Mouse (Mus musculus) thymus, postnatal 36 days (tissue): Measurements from ENCODE around the gene Pcdh11x.
"Not testable (repeated sequence)": the region's sequence is repeated elsewhere in the genome, so short reads cannot be mapped to it uniquely, and the experiment has no call there.

Source experiments
- DNase-seq, 2 experiments: peaks; one replicate each; pipeline ENCODE4 v3.0.0; 2022; ENCODE audit warnings: mixed read lengths in 2 of 2

Gene Pcdh11x

DNA sequence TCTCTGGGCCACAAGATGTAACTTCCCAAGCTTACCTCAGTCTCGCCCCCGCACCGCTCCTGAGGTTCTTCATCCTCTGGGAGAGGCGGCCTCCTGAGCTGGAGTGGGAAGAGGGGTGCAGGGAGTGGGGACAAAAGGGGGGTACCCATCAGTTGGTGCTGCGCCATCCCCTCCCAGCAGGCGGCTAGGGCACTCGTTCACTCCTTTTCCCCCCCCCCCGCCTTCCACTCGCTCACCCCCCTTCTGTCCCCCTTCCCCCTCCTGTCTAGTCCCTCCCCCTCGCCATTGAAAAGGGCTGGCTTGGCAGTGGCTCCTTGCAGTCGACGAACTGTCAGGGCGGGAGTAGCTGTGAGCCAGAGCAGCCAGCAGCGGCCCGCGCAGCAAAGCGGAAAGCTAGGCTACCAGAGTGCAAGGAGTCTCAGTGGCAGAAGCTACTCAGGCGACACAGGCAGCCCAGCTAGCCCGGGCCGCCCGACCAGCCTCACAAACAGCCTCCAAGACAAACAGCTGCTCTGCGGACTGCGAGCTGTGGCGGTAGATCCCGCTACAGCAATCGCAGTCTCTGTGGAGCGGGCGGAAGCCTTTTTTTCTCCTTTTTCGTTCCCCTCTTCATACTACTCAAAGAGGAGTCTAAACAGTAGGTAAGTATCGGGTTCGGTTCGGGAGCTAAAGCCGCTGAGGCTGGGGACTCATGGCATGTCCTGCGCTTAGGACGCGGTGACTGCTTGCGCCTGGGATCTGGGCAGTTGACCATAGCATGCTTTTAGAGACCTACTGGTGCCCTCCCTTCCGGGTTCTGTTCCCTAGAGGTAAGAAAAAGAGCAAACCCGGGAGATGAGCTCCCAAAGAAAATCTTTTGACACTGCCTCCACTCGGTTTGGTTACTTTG, at the start of gene Pcdh11x:
Pcdh11x (plus strand) TSS at position 249 of the 889 bp plus-strand sequence.
- no peak for DNase-seq

- DNase-seq = no peak
Observed at GRCm38 (mm10) chrX:120260089-120260488, 30.0 kb upstream of the Pcdh11x start.

DNA sequence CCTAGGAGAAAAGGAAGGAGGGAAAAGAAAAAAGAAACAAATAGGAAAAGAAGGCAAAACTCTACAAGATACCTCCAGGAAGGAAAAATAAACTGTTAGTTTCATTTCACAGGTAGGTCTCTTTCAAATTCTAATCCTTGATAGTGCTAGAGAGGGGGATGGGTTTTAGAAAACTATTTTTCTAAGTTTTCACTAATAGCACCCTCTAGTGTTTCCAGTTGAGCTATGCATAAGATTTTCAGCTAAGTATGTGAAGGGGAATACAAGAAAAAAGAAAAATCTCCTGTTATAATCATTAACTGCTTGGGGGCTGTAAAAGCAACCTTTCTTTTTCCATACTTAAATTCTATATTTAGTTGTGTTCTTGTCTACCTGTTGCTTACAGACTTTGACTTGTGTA, 4.5 kb upstream of the Pcdh11x start:
- no peak for DNase-seq

GRCm38 (mm10) chrX:120287502-120287901, 2.6 kb upstream of the Pcdh11x start:
- DNase-seq = no peak

GRCm38 (mm10) chrX:120290900-120291280, 831 bp downstream of the Pcdh11x start:
- DNase-seq = no peak

GRCm38 (mm10) chrX:120291696-120292095, 1.6 kb downstream of the Pcdh11x start:
- DNase-seq = no peak

DNA sequence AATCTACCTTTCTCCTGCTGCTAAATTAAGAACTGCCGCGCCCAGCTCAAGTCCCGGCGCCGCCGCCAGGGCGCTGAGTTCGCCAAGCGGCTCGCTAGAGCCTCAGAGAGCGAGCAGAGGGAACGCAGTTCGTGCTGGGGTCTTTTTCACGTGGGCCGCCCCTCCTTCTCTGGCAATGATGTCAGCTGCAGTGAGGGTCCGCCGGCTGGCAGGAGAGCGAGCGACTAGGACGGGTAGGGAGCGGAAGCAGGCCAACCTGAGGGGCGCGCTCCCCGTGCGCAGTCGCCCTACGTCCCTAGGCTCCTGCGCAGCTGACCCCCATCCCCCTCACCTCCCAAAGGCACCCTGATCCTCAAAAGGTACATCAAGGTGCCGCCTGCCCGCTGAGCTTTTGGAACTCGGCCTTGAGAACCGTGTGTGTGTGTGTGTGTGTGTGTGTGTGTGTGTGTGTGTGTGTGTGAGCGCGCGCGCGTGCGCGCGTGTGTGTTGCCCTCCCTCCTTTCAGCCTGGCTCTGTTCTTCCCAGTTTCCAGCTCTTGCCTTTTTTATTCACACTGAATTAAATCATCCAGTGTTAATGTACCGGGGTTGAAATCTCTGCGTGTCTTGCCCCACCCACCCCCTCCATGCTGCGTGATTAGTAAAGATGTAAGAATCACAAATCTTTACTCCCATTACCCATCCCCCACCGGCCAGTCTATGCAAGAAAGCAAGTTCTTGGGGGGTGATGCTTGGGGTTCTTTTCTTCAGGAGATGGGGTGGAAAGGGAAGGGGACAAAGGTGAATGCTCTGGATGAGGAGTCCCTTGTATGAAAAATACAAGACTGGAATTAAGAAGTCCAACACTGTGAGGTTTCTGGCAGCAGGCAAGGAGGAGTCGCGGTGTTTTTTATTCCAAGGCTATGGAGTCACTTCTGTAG, 3.0 kb downstream of the Pcdh11x start:
- no peak for DNase-seq

DNA sequence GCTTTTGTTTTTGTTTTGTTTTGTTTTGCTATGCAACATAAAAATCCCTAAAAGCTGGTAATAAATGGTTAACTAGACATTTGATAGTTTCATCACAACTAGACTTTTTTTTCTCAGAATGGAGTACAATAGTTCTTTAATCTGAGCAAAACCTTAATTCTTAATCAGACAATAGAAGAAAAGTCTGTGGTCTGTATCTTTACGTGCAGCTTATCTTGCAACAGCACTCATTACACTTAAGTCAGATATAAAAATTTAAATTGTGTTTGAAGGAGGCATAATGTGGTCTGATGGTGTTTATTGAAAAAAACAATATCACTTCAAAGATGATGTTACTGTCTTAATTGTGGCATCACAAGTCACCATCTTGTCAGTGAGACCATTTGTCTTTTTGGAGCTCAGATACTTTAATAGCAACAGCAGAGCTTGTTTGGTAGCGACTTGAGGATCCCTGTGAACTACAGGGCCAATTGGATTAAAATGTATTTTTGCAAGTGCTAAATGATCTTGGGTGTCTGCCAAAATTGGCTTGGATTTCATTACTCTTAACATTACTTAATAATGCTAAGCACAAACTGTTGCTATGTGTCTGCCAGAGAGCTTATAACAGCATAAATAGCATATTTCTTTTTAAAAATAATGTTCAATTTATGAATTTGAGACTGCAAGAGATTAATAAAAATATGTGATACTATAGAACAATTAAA, 11.6 kb downstream of the Pcdh11x start:
- no peak for DNase-seq

DNA sequence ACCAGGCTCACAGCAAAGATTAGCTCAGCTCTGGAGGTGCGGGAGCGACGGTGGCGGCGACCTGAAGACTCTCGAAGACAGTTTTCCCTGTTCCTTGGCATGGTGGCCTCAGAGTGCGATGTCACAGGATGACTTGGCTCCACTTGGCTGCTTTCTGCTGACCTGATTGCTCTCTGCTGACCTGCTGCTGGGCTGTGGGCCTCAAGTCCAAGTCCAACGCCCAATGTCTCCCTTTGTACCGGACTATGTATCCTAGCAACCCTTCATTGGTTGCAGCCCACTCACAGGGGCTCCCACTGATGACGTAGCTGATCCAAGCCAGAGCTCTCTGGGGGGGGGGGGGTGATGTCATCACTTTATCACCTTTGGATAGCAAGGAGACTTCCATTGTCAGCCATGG, 22.9 kb downstream of the Pcdh11x start, which contains the start of gene H2afb3:
H2afb3 (minus strand) TSS at position 101 of the 400 bp plus-strand sequence.
- not testable (repeated sequence) for DNase-seq

DNA sequence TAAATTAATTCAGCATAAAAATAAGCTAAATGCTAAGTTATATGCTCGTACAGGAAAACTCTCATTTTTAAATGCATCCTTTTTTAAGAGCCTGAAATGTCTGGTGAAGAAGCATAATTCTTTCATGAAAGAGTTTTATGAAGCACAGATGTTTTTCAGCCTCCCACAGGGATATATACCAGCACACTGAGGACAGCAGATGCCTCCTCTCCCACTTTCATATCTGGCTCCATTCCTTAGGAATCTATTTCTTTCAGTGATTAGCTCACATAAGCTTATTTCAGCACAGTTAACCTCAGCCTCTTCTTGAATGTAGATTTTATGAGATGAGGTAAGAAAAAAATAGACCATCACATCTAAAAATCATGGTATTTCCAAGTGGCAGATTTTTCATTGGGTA, 176.2 kb downstream of the Pcdh11x start:
- DNase-seq = no peak

DNA sequence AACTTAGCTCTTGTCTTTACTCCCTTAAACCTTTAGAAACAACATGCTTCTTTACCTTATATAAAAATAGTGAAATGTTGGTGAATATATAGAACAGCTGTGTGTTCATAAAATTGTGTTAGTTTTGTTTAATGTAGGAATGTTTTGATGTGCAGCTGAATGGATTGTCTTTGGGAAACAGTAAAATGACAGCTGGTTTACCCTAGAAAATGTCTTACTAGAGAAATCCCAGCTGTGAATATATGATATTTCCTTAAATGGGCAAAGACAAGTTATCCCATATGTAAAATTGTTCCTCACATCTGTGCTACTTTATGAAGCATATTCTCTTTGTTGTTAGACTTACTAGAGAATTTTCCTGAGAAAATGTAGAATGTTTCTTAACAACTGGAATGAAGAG, 196.4 kb downstream of the Pcdh11x start:
- DNase-seq = no peak

DNA sequence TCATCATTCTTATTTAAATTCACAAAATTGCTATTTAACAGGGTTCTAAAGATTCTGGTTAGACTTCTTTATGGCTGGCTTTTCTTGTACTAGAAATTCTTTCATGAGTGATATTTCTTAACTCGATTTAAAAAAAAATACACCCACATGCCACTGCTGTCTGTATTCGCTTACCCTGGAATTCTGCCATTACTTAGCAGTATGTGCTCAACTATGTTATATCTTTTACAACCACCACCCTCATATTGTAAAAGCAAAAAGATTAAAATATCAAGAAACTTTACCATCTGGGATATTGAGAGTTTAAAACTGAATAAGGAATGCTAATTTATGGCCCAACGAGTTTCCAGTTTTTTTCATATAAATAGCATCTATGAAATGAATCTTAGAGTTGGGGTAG, 234.9 kb downstream of the Pcdh11x start:
- DNase-seq = no peak

DNA sequence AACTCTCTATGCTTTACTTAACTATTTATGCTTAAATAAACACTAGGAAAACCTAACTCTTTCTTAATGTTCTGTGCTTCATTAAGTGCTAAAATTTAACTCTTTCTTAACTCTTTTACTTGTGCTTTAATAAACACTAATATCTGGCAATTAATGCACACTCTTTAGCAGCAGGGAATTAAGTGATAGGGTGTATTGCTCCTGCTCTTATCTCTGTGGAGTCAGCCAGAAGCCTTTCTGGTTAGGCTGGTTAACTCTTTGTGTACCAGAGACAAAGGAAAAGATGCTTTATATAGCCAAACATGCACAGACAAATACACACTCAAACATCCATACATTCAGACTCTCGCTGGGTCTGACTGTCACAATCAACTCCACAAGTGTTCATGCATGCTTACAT, 309.2 kb downstream of the Pcdh11x start:
- no peak for DNase-seq

DNA sequence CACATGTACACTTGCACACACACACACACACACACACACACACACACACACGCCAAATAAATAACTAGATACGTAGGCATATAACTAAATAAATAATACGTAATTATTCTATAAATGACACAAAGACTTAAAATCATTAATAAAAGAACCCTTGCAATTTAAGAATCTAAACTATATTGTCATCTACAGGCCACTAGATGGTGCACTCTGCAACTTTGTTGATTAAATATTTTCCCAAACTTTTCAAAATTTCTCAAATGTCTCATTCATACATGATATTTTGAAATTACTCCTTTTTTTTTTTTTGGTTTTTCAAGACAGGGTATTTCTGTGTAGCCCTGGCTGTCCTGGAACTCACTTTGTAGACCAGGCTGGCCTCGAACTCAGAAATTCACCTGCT, 328.4 kb downstream of the Pcdh11x start:
- no peak for DNase-seq

GRCm38 (mm10) chrX:120670236-120670635, 380.2 kb downstream of the Pcdh11x start:
- not testable (repeated sequence) for DNase-seq

DNA sequence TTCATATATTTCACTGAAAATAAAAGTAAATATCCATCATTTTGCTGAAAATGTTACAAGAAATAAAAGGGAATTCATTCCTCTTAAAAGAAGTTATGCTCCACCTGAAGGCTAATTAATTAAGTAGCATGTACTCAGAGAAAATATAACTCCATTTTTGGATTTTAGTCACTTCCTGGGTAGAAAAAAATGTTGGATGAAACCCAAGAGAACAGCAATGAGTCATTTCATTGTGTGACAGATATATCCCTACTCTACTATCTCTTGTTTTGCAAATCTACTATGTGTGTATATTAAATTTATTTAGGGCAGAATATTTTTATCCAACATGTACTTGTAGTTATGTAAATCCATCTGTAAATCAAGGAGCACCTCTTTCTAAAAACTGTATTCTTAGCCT, 444.1 kb downstream of the Pcdh11x start:
- no peak for DNase-seq

- no peak for DNase-seq
Observed at GRCm38 (mm10) chrX:120735792-120736191, 445.7 kb downstream of the Pcdh11x start.

GRCm38 (mm10) chrX:120944556-120944955, 654.5 kb downstream of the Pcdh11x start:
- no peak for DNase-seq
